Mouse (Mus musculus) embryonic facial prominence, embryonic 12.5 days (tissue): ENCODE data around the gene Birc5. TPM values are rescaled to one million over a fixed set of nuclear protein-coding genes. Genes with fewer than 3 reads are reported as not detected.

Experiments
- ATAC-seq: fragments of 200-750 bp; cut with Nextera tagmentation; 2 replicates; pipeline ENCODE4 v1.8.0; 2017; ENCODE audit not compliant: insufficient number of reproducible peaks, insufficient read depth, low FRiP score, low TSS enrichment
- H3K27ac ChIP-seq: fragments of 300-500 bp; sonication (generic); 2 replicates; pipeline ENCODE4 v1.5.1; 2016; ENCODE audit warnings: mild to moderate bottlenecking
- H3K27me3 ChIP-seq: fragments of 300-500 bp; sonication (generic); 2 replicates; pipeline ENCODE4 v1.6.1; 2016; ENCODE audit warnings: mild to moderate bottlenecking, moderate library complexity
- H3K36me3 ChIP-seq: fragments of 300-500 bp; sonication (generic); 2 replicates; pipeline ENCODE4 v1.6.1; 2016; ENCODE audit warnings: mild to moderate bottlenecking
- H3K4me1 ChIP-seq: fragments of 300-500 bp; sonication (generic); 2 replicates; pipeline ENCODE4 v1.6.1; 2016
- H3K4me2 ChIP-seq: fragments of 300-500 bp; sonication (generic); replicated peaks from 2 replicates; pipeline ENCODE4 v1.6.1; 2016; ENCODE audit warnings: mild to moderate bottlenecking, moderate library complexity
- H3K4me3 ChIP-seq: fragments of 300-500 bp; sonication (generic); 2 replicates; pipeline ENCODE4 v1.5.1; 2016; ENCODE audit warnings: mild to moderate bottlenecking
- H3K9ac ChIP-seq: fragments of 300-500 bp; sonication (generic); 2 replicates; pipeline ENCODE4 v1.6.1; 2016; ENCODE audit warnings: mild to moderate bottlenecking, moderate library complexity
- H3K9me3 ChIP-seq: fragments of 300-500 bp; sonication (generic); 2 replicates; pipeline ENCODE4 v1.6.1; 2016; ENCODE audit warnings: mild to moderate bottlenecking, moderate library complexity
- WGBS: fragments of 180-500 bp; shearing (Covaris S2); methylation state at CpG from one replicate; pipeline ENCODE4 v1.1.7; 2016; 5-methylcytosine and 5-hydroxymethylcytosine counted together
- polyA plus RNA-seq: library from polyadenylated mRNA; unstranded; fragments of >200 nt; fragmentation: Nextera tagmentation; extraction: Ambion mirVana; gene quantifications from 2 replicates; pipeline ENCODE4 v1.2.1, GENCODE M21; 2016

Birc5 gene
- polyA plus RNA-seq, 1 experiment from 2014 or later, result 312 TPM

DNA sequence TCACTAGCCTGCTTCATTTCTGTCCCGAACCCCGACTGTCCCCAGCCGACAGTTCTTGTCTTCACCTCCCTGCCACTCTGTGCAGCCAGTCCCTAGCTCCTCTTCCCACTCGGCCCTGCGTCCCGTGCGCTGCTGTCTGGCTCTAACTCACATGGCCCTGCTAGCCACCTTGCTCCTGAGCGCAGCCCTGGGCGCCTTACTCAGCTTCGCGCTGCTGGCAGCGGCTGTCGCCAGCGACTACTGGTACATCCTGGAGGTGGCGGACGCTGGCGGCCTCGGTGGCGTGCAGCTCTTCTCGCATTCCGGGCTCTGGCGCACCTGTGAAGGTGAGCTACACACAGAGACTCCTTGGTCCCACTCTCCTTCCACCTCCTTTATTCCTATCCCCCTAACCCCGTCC, 11.6 kb downstream of the Birc5 start, which contains the start of gene Tmem235:
TSS of gene Tmem235 (plus strand) at position 152 of the 400 bp plus-strand sequence.
- ATAC-seq, result no peak
- H3K9ac ChIP-seq, result no peak within 1 kb of the TSS
- WGBS, result 3% methylated on average over 23 of the region's 23 CpGs
- peaks cover 26% of the 10 kb centered on the region for H3K36me3 ChIP-seq
- H3K9me3 ChIP-seq, result no peaks in the 10 kb centered on the region
- H3K4me3 ChIP-seq, result no peak within 1 kb of the TSS
- peak within 1 kb of the TSS; percentile 23 for H3K4me2 ChIP-seq
- H3K27me3 ChIP-seq, result peaks cover 42% of the 10 kb centered on the region
- H3K27ac ChIP-seq, result no peak within 1 kb of the TSS
- H3K4me1 ChIP-seq, result peaks cover 10% of the 10 kb centered on the region; the same call in 1 of the 2 replicates

GRCm38 (mm10) chr11:117863174-117863856, 14.3 kb downstream of the Birc5 start:
- Histone ChIP-seq H3K9me3 (no peaks in the 10 kb centered on the region), H3K27me3 (peaks cover 42% of the 10 kb centered on the region), H3K27ac (no peak overlapping the region), H3K4me3 (no peak overlapping the region), H3K36me3 (0 out of 2 replicates have a peak, but pooled peaks cover 4% of the 10 kb centered on the region), H3K4me1 (peaks cover 16% of the 10 kb centered on the region; the same call in 1 of the 2 replicates), H3K4me2 (no peak overlapping the region), H3K9ac (no peak overlapping the region)
- no peak for ATAC-seq
- WGBS, result 25% methylated on average over 11 of the region's 11 CpGs

GRCm38 (mm10) chr11:117864805-117865204, 15.8 kb downstream of the Birc5 start:
- WGBS, result 63% methylated on average over 2 of the region's 2 CpGs
- H3K4me1 ChIP-seq, result peaks cover 14% of the 10 kb centered on the region; the same call in 1 of the 2 replicates
- no peaks in the 10 kb centered on the region for H3K36me3 ChIP-seq
- no peak overlapping the region for H3K4me2 ChIP-seq
- H3K27ac ChIP-seq, result no peak overlapping the region
- ATAC-seq, result no peak
- H3K27me3 ChIP-seq, result peaks cover 29% of the 10 kb centered on the region
- no peak overlapping the region for H3K4me3 ChIP-seq
- no peak overlapping the region for H3K9ac ChIP-seq
- no peaks in the 10 kb centered on the region for H3K9me3 ChIP-seq

- peaks cover 17% of the 10 kb centered on the region for H3K27me3 ChIP-seq
- H3K9me3 ChIP-seq, result no peaks in the 10 kb centered on the region
- no peaks in the 10 kb centered on the region for H3K36me3 ChIP-seq
- H3K4me2 ChIP-seq, result no peak overlapping the region
- no peak overlapping the region for H3K4me3 ChIP-seq
- peaks cover 9% of the 10 kb centered on the region; the same call in 1 of the 2 replicates for H3K4me1 ChIP-seq
- WGBS, result 26% methylated on average over 6 of the region's 6 CpGs
- ATAC-seq, result 0 out of 2 replicates have a peak, but pooled peaks have one; percentile 19
- no peak overlapping the region for H3K9ac ChIP-seq
- H3K27ac ChIP-seq, result peak overlapping the region; percentile 20; the same call in 1 of the 2 replicates
Measured at GRCm38 (mm10) chr11:117865988-117866387, 16.9 kb downstream of the Birc5 start.

DNA sequence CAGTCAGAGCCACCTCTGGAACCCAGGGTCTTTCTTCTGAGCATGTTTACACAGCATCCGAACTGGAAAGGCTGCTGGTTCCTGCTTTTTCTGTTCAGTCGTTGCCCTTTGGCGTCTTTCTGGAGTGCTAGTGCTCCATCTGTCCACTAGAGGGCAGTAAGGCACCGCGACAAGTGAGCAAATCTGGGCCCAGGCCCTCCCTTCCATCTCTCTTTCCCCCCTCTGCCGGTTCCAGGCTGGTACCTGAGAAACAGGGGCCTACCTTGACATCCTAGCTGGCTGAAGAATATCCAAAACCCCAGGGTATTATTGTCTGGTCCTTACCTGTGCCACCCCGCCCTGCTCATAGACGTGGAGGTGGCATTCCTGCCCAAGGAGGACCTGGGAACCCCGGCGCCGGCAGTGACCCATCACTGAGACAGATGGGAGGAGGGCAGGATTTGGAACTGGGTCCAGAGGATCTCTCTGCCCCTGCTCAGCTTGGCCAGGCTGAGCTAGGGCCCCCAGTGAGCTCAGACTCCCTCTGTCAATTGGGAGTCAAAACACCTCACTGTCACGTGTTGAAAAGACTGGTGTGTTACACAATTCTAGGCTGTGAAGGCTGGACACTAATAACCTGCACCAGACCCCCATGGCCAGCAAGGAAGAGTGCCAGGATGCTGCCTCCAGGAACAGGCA, 21.8 kb downstream of the Birc5 start:
- Histone ChIP-seq H3K4me3 (no peak overlapping the region), H3K4me1 (peaks cover 15% of the 10 kb centered on the region; the same call in 1 of the 2 replicates), H3K27me3 (no peaks in the 10 kb centered on the region; the same call in 1 of the 2 replicates), H3K9me3 (no peaks in the 10 kb centered on the region), H3K36me3 (no peaks in the 10 kb centered on the region), H3K27ac (no peak overlapping the region), H3K4me2 (no peak overlapping the region), H3K9ac (no peak overlapping the region)
- WGBS, result 37% methylated on average over 12 of the region's 12 CpGs
- no peak for ATAC-seq

GRCm38 (mm10) chr11:117871376-117871775, 22.3 kb downstream of the Birc5 start:
- H3K9ac ChIP-seq, result no peak overlapping the region
- no peak for ATAC-seq
- no peaks in the 10 kb centered on the region; the same call in 1 of the 2 replicates for H3K27me3 ChIP-seq
- peaks cover 11% of the 10 kb centered on the region; the same call in 1 of the 2 replicates for H3K4me1 ChIP-seq
- no peaks in the 10 kb centered on the region for H3K9me3 ChIP-seq
- no peak overlapping the region for H3K4me2 ChIP-seq
- no peak overlapping the region for H3K4me3 ChIP-seq
- no peak overlapping the region for H3K27ac ChIP-seq
- H3K36me3 ChIP-seq, result no peaks in the 10 kb centered on the region
- WGBS, result 63% methylated on average over 5 of the region's 5 CpGs

DNA sequence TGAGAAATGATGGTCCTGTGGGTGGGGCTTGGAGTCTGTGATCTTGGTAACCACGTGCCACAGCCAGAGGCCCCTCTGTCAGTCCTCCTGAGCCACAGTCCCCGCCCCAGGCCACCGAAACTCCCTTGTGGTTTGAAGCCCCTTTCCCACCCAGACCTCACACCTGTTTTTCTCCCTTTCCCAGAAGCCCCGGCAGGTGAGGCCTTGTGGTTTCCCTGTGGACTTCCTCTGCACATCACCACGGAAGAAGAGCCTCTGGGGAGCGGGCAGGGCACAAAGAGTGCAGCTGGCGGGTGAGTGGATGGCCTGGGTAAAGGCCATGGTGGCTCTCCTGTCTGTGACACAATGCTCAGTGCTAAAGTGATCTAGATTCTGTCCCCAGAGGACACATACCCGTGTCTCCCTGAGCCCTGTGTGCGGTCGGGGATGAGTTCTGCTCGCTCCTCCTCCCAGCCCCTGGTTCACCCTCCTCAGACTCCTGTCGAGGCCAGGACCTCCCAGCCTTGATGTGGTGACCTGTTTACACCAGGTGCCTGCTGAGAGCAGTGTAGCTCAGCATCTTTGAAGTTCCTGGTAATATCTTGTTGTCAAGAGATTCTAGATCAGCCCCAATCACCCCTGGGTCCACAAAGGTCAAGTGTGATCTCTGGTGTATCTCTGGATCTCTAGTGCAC, 23.0 kb downstream of the Birc5 start:
- Histone ChIP-seq H3K4me3 (no peak overlapping the region), H3K4me2 (no peak overlapping the region)

GRCm38 (mm10) chr11:117872861-117873608, 24.0 kb downstream of the Birc5 start, which contains the start of gene Tha1:
TSS of gene Tha1 (minus strand) at chr11:117873481.
- no peaks in the 10 kb centered on the region for H3K36me3 ChIP-seq
- H3K27me3 ChIP-seq, result no peaks in the 10 kb centered on the region; the same call in 1 of the 2 replicates
- peak within 1 kb of the TSS; percentile 96 for H3K4me2 ChIP-seq
- H3K9ac ChIP-seq, result peak within 1 kb of the TSS; percentile 66
- WGBS, result 1% methylated on average over 51 of the region's 51 CpGs
- peak within 1 kb of the TSS; percentile 69 for H3K4me3 ChIP-seq
- peaks cover 13% of the 10 kb centered on the region for H3K4me1 ChIP-seq
- no peaks in the 10 kb centered on the region for H3K9me3 ChIP-seq
- peak; percentile 70; the same call in 1 of the 2 replicates for ATAC-seq
- H3K27ac ChIP-seq, result no peak within 1 kb of the TSS

More for the DNA sequence above, 23.0 kb downstream of the Birc5 start:
- Histone ChIP-seq H3K9me3 (no peaks in the 10 kb centered on the region), H3K4me1 (peaks cover 10% of the 10 kb centered on the region; the same call in 1 of the 2 replicates), H3K36me3 (no peaks in the 10 kb centered on the region), H3K27me3 (no peaks in the 10 kb centered on the region; the same call in 1 of the 2 replicates), H3K27ac (no peak overlapping the region), H3K9ac (no peak overlapping the region)
- ATAC-seq, result no peak
- WGBS, result 67% methylated on average over 12 of the region's 12 CpGs

GRCm38 (mm10) chr11:117874419-117874818, 25.4 kb downstream of the Birc5 start:
- H3K9ac ChIP-seq, result no peak overlapping the region
- peaks cover 25% of the 10 kb centered on the region for H3K4me1 ChIP-seq
- H3K36me3 ChIP-seq, result no peaks in the 10 kb centered on the region
- H3K9me3 ChIP-seq, result no peaks in the 10 kb centered on the region
- WGBS, result 60% methylated on average over 4 of the region's 4 CpGs
- ATAC-seq, result no peak
- no peak overlapping the region for H3K4me3 ChIP-seq
- no peak overlapping the region for H3K4me2 ChIP-seq
- no peak overlapping the region for H3K27ac ChIP-seq
- no peaks in the 10 kb centered on the region; the same call in 1 of the 2 replicates for H3K27me3 ChIP-seq

DNA sequence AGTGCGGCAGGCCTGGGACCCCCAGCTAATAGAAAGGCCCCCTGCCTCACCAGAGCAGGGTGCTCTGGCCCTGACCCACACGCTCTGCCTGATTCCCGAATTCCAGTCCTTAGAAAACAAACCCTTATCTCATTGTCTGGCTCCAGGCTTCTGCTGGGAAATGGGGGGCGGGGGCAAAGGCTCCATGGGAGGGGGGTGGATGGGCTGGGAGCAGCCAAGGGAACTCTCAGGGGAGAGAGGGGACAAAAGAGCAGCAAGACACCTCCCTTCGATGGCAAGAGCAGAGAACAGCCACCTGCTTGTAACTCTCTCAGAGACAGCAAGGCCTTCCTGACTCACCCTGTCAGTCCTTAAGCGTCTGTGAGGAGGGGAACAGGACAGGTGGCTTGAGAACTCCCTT, 26.6 kb downstream of the Birc5 start:
- no peak overlapping the region for H3K9ac ChIP-seq
- whole genome bisulfite sequencing, result 20% methylated on average over 6 of the region's 6 CpGs
- ATAC-seq, result no peak

More for the DNA sequence above, 26.6 kb downstream of the Birc5 start:
- H3K27me3 ChIP-seq, result no peaks in the 10 kb centered on the region; the same call in 1 of the 2 replicates
- no peaks in the 10 kb centered on the region for H3K9me3 ChIP-seq
- H3K36me3 ChIP-seq, result no peaks in the 10 kb centered on the region
- no peak overlapping the region for H3K4me3 ChIP-seq
- H3K27ac ChIP-seq, result no peak overlapping the region
- peaks cover 22% of the 10 kb centered on the region for H3K4me1 ChIP-seq
- H3K4me2 ChIP-seq, result no peak overlapping the region
